Mouse (Mus musculus) heart, adult 8-10 months (tissue): Measurements from ENCODE around the gene Slc46a3. TPM values are rescaled to one million over a fixed set of nuclear protein-coding genes. Genes with fewer than 3 reads are reported as not detected.

Experiments used
- DNase-seq: peaks from one replicate; pipeline ENCODE4 v3.0.0; 2022; ENCODE audit warnings: low spot score
- total RNA-seq, 4 experiments: library from RNA; stranded (reverse); gene quantifications; 2 replicates each; pipeline ENCODE4 v1.2.4; 2022

Gene Slc46a3
- total RNA-seq, 4 experiments from 2014 or later, result 15.8 to 19.1 (median 18.9) TPM

DNA sequence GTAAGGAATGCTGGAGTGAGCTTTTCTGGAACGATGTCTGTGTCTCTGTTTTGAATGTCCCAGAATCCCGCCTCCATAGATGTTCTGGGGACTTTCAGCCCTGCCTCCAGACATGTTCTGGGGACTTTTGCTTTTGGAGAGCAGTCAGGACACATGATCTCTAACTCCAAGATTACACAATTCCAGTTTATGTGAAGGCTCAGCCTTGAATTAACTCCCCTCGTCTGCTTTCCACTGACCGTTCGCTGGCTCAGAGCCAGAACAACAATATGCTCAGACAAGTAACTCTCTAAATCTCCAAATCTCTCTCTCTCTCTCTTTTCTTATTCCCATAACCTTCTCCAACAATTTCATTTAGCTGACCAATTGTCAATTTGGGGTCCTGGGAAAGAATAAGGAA is 47.3 kb downstream of the Slc46a3 start:
- no peak for DNase-seq

DNA sequence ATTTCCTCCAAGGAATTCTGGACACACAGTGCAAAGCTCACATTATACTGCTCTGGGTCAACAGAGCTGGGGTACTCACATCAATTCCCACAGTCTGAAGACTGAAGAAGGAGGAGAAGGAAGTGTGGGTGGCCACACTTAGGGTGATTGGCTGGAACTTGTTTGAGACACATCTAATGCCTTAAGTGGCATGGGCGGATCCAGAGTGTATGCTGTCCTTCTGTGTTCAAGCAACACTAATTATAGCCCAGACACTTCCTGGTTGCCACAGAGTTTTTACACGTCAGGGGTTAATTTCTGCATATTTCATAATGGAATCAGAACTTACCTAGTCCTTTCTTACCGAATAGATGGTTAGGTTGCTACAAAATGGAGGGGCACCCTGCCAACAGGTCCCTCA is 49.3 kb downstream of the Slc46a3 start:
- no peak for DNase-seq

DNA sequence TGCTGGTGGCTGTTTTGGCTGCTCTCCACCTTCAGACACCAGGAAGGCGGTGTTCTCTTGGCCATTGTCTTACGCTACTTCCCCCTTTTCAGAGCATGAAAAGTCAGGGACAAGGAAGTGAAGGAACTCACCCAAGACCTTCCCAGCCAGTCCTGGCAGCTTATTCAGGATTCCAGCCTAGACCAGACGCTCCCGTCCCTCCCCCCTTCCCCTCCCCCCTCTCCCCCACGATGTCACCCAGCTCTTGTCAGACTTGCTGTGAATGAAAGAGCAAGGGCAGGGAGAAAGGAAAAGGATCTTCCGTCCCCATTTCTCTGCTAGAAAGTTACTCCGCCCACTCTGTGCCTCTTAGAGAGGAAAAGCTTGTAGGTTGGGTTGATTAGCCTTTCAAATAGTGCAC is 51.3 kb downstream of the Slc46a3 start:
- DNase-seq, result no peak

DNA sequence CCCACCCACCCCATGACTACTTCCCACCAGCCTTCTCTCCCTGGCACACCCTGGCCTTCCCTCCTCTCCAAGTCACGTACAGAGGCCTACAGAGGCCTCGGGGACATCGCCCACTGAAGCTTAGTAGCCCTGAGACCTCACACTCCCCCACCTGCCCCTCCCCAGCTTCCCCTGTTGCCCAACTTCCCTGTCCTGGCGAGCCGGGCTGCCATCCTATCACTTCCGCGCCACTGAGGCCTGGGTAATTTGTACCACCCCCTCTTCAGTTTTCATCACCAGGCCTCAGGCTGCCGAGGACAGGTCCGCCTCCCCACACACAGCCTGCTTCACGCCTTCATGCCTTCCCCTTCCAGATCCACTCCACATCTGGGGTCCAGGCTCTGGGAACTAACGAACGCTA is 55.2 kb downstream of the Slc46a3 start:
- no peak for DNase-seq

DNA sequence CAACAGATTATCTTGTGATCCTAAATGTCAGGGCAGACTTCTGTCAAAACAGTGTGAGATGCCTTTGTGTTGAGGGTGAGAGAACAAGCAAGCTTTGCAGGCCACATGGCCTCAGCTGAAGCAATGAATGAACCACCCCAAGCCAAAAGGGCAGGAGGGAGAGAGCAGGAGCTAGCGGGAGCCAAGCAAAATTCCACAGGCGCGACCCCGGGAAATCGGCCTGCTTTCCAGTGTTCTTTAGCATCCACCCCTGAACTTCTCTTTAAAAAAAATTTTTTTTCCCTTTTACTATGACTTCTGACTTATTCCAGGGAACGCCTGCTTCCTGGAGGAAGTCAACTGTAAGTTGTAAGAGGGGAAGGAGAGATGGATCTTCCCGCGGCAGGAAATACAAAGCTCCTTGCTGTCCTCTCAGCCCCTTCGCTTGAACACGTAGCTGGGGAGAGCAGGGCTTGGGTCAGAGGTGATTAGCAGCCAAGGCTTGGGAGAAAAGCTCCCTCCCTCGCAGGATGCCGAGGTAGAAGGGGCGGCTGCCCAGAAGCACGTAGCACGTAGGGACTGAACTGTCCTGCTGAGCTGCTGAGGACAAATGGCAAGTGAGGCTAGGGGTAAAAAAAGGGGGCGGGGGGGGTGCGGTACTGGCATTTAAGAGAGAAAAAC is 59.6 kb downstream of the Slc46a3 start:
- DNase-seq, result no peak

DNA sequence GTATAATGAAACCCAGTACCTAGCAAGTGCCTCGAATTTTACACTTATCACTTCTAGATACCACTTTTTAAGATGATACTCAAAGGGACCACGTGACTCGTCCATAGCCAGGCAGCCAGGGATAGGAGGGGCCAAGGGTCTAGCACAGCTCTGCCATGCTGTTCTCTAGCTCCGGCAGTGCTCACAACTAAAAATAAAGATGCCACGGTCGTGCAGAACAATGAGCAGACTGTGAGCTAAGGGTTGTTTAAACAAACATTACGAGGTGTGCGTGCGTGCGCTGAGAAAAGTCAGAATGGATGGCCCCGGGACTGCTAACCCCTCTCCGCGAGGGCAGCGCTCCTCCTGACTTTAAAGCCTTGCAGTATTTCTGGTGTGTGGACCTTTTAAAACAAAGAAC is 61.8 kb downstream of the Slc46a3 start:
- no peak for DNase-seq

DNA sequence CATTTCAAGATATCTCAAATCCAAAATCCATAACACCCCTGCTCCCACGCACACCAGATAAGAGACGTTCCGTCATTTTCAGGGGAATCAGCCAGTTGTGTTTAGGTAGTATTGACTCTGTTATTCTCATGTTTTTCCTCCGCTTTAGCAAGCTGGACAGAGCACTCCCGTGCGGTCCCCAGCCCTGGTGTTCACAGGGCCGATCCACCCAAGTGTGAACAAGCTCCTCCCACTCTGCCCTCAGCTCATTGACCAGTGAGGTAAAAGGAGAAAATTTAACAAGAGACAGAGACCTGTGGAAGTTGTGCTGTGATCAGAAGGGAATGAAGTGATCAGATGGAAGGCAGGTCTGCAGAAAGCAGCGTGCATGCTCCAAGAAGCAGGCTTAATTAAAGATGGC is 65.8 kb downstream of the Slc46a3 start:
- DNase-seq, result no peak

Other genes with a start within 250 kb of the Slc46a3 start
- 10 to 100 TPM; 69.6 to 80.3 (median 73.2) TPM for gene Flt1, start 168.8 kb downstream of the Slc46a3 start, total RNA-seq
- 100 to 1,000 TPM; 126 to 181 (median 148) TPM for gene Pomp, start 34.4 kb downstream of the Slc46a3 start, total RNA-seq
- gene Mtus2, start 62.5 kb upstream of the Slc46a3 start, total RNA-seq, result 100 to 1,000 TPM in 1 of 4 experiments, 10 to 100 TPM in 3; 77.3 to 126 (median 92.3) TPM